Mouse (Mus musculus) CH12.LX (cell line): ENCODE measurements around the gene Tspan10. TPM values are rescaled to one million over a fixed set of nuclear protein-coding genes. Genes with fewer than 3 reads are reported as not detected.

ENCODE experiments used
- DNase-seq: peaks from one replicate; pipeline ENCODE4 v3.0.0-alpha.2; 2013; ENCODE audit errors: extremely low read depth
- H3K27ac ChIP-seq: 2 replicates; pipeline ENCODE4 v1.5.1; 2012; ENCODE audit warnings: low read depth, mild to moderate bottlenecking, control low read depth, moderate library complexity; ENCODE audit not compliant: insufficient read depth
- H3K27me3 ChIP-seq: replicated peaks from 2 replicates; pipeline ENCODE3; 2012; ENCODE audit warnings: inconsistent platforms
- H3K36me3 ChIP-seq, 2 experiments: replicated peaks in 1 of 2; 2 replicates each; pipeline versions ENCODE3 to v1.6.1; 2012; ENCODE audit warnings: inconsistent platforms in 1 of 2, low read length in 1 of 2, mild to moderate bottlenecking in 1 of 2, mixed read lengths in 1 of 2, moderate library complexity in 1 of 2; ENCODE audit not compliant: control insufficient read depth in 1 of 2, insufficient read depth in 1 of 2
- H3K4me1 ChIP-seq, 2 experiments: 2 replicates each; pipeline ENCODE4 v1.6.1; 2012; ENCODE audit warnings: inconsistent platforms in 1 of 2, moderate library complexity in 1 of 2; ENCODE audit not compliant: insufficient read depth in 2 of 2, control insufficient read depth in 1 of 2
- H3K4me2 ChIP-seq: 2 replicates; pipeline ENCODE4 v1.6.1; 2012; ENCODE audit warnings: low read depth, mild to moderate bottlenecking, control low read depth; ENCODE audit not compliant: poor library complexity, insufficient read depth, severe bottlenecking
- H3K4me3 ChIP-seq, 3 experiments: fragments of 150-350 bp in 1 of 3; sonication (generic) in 1 of 3; replicated peaks in 1 of 3; 2 replicates each; pipeline versions ENCODE3 to v1.5.1; 2011 to 2012; ENCODE audit warnings: low read depth in 2 of 3, low read length in 2 of 3, mild to moderate bottlenecking in 2 of 3, moderate library complexity in 2 of 3, control low read depth in 1 of 3, improper control_type of control experiment in 1 of 3, inconsistent platforms in 1 of 3, mixed read lengths in 1 of 3; ENCODE audit not compliant: poor library complexity in 1 of 3
- H3K79me2 ChIP-seq: replicated peaks from 2 replicates; pipeline ENCODE4 v1.6.1; 2012; ENCODE audit warnings: mild to moderate bottlenecking, moderate library complexity; ENCODE audit not compliant: control insufficient read depth, poor library complexity, insufficient read depth, severe bottlenecking; ENCODE audit errors: extremely low read depth
- H3K9ac ChIP-seq: 2 replicates; pipeline ENCODE4 v1.6.1; 2012; ENCODE audit warnings: low read depth, mild to moderate bottlenecking, control low read depth, moderate library complexity; ENCODE audit not compliant: insufficient read depth
- H3K9me3 ChIP-seq: replicated peaks from 2 replicates; pipeline ENCODE3; 2012; ENCODE audit warnings: low read length, inconsistent platforms, mixed read lengths
- HCFC1 ChIP-seq: IDR thresholded peaks from 2 replicates; pipeline ENCODE4 v1.6.1; 2012; ENCODE audit warnings: low read depth, mild to moderate bottlenecking, inconsistent platforms, low read length, improper control_type of control experiment
- dilution Hi-C: fragments of 300-500 bp; cut with MboI; formaldehyde crosslinking; loops from 2 replicates; pipeline ENCODE4 v1.14.3; 2020; ENCODE audit warnings: low sequenced_read_pairs; ENCODE audit not compliant: extremely low pct_unique_long_range_greater_than_20kb, extremely low pct_ligation_motif_present
- in situ Hi-C: fragments of 300-500 bp; cut with MboI; formaldehyde crosslinking; loops from 3 replicates; pipeline ENCODE4 v1.14.3; 2019; ENCODE audit warnings: low sequenced_read_pairs, low pct_ligation_motif_present, low pct_unique_long_range_greater_than_20kb, mixed read lengths
- polyA plus RNA-seq: library from polyadenylated mRNA; unstranded; fragments of >175 nt; gene quantifications from 2 replicates; pipeline ENCODE4 v1.2.1, GENCODE M21; 2012; ENCODE audit warnings: low read depth; ENCODE audit not compliant: insufficient read length
- total RNA-seq, 2 experiments: library from RNA; depleted of rRNA; stranded (reverse); fragments of 300-350 nt in 1 of 2; fragments of >200 nt in 1 of 2; gene quantifications; 2 replicates each; pipeline ENCODE4 v1.2.3; 2012 to 2014

Gene Tspan10
- total and polyA plus RNA-seq, 3 experiments = 0.08 to 0.31 (median 0.30) TPM

DNA sequence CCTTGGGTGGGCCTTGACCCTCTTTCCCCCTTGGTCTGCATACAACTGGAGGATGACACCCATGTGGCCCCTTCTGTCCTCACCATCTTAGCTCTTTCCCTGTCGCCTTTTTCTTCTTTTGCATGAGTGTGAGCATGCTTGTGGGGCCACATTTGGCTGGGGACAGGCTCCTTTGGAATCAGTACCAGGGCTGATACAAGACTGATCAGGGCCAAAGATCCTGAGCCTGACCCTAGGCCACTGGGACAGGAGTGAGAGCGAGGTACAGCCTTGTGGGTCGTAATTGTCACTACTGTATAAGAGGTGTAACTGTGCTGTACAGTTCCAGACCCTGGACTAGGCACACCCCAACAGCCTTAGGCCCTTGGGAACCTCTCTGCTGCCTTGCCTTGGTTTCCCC lies 51.5 kb downstream of the Tspan10 start:
- Histone ChIP-seq H3K9me3 (no peaks in the 10 kb centered on the region), H3K27ac (no peak overlapping the region), H3K79me2 (0 out of 2 replicates have a peak, but pooled peaks cover 2% of the 10 kb centered on the region), H3K36me3 (peaks cover 44 to 76% of the 10 kb centered on the region in 2 experiments), H3K4me3 (no peak overlapping the region), H3K9ac (no peak overlapping the region), H3K4me2 (no peak overlapping the region), H3K27me3 (no peaks in the 10 kb centered on the region), H3K4me1 (peaks cover 15 to 41% of the 10 kb centered on the region in 2 experiments)
- TF ChIP-seq HCFC1 = no peak
- DNase-seq = no peak
- in situ Hi-C loops = no loop called here
- dilution Hi-C loops = no loop called here

Other genes with a start within 250 kb of the Tspan10 start
Only the 20 nearest of the 26 such genes appear.
- 1,832 and 2,176 TPM in 2 replicates for gene Actg1, start 94.1 kb upstream of the Tspan10 start, total RNA-seq (2012; rRNA removed)
- gene Actg1, start 94.1 kb upstream of the Tspan10 start, total RNA-seq (2014; rRNA removed) = 2,424 and 2,484 TPM in 2 replicates
- 3,554 and 4,362 TPM in 2 replicates for gene Actg1, start 94.1 kb upstream of the Tspan10 start, polyA plus RNA-seq
- gene Fscn2, start 81.1 kb upstream of the Tspan10 start, total RNA-seq (2012; rRNA removed) = 0.25 TPM in 1 of 2 replicates, not detected in the other
- not detected in 2 replicates for gene Fscn2, start 81.1 kb upstream of the Tspan10 start, total RNA-seq (2014; rRNA removed)
- gene Fscn2, start 81.1 kb upstream of the Tspan10 start, polyA plus RNA-seq = not detected in 2 replicates
- 17.7 and 19.6 TPM in 2 replicates for gene Faap100, start 63.9 kb upstream of the Tspan10 start, total RNA-seq (2012; rRNA removed)
- gene Faap100, start 63.9 kb upstream of the Tspan10 start, total RNA-seq (2014; rRNA removed) = 6.6 and 7.7 TPM in 2 replicates
- gene Faap100, start 63.9 kb upstream of the Tspan10 start, polyA plus RNA-seq = 13.1 and 14.3 TPM in 2 replicates
- 50.4 and 67.4 TPM in 2 replicates for gene Nploc4, start 4.9 kb upstream of the Tspan10 start, total RNA-seq (2012; rRNA removed)
- gene Nploc4, start 4.9 kb upstream of the Tspan10 start, total RNA-seq (2014; rRNA removed) = 38.3 and 40.6 TPM in 2 replicates
- gene Nploc4, start 4.9 kb upstream of the Tspan10 start, polyA plus RNA-seq = 97.8 and 115 TPM in 2 replicates
- gene Pde6g, start 10.9 kb downstream of the Tspan10 start, total RNA-seq (2012; rRNA removed) = 0.34 TPM in 2 replicates
- gene Pde6g, start 10.9 kb downstream of the Tspan10 start, total RNA-seq (2014; rRNA removed) = 0.41 TPM in 1 of 2 replicates, not detected in the other
- 0.31 and 0.34 TPM in 2 replicates for gene Pde6g, start 10.9 kb downstream of the Tspan10 start, polyA plus RNA-seq
- gene Oxld1, start 15.4 kb downstream of the Tspan10 start, total RNA-seq (2012; rRNA removed) = 18.7 and 31.4 TPM in 2 replicates
- gene Oxld1, start 15.4 kb downstream of the Tspan10 start, total RNA-seq (2014; rRNA removed) = 17.6 and 20.3 TPM in 2 replicates
- 10.4 and 12.2 TPM in 2 replicates for gene Oxld1, start 15.4 kb downstream of the Tspan10 start, polyA plus RNA-seq
- gene Ccdc137, start 15.5 kb downstream of the Tspan10 start, total RNA-seq (2012; rRNA removed) = 30.1 and 43.9 TPM in 2 replicates
- 54.6 and 61.1 TPM in 2 replicates for gene Ccdc137, start 15.5 kb downstream of the Tspan10 start, total RNA-seq (2014; rRNA removed)
- gene Ccdc137, start 15.5 kb downstream of the Tspan10 start, polyA plus RNA-seq = 70.4 and 104 TPM in 2 replicates
- 24.8 and 26.1 TPM in 2 replicates for gene Arl16, start 25.0 kb downstream of the Tspan10 start, total RNA-seq (2012; rRNA removed)
- 34.6 and 42.6 TPM in 2 replicates for gene Arl16, start 25.0 kb downstream of the Tspan10 start, total RNA-seq (2014; rRNA removed)
- gene Arl16, start 25.0 kb downstream of the Tspan10 start, polyA plus RNA-seq = 19.8 and 22.8 TPM in 2 replicates
- 267 and 336 TPM in 2 replicates for gene Mrpl12, start 42.0 kb downstream of the Tspan10 start, total RNA-seq (2012; rRNA removed)
- 47.5 and 60.3 TPM in 2 replicates for gene Mrpl12, start 42.0 kb downstream of the Tspan10 start, total RNA-seq (2014; rRNA removed)
- gene Mrpl12, start 42.0 kb downstream of the Tspan10 start, polyA plus RNA-seq = 341 and 363 TPM in 2 replicates
- gene Slc25a10, start 49.2 kb downstream of the Tspan10 start, total RNA-seq (2012; rRNA removed) = 32.9 and 48.5 TPM in 2 replicates
- gene Slc25a10, start 49.2 kb downstream of the Tspan10 start, total RNA-seq (2014; rRNA removed) = 29.5 and 34.6 TPM in 2 replicates
- 43.4 and 45.9 TPM in 2 replicates for gene Slc25a10, start 49.2 kb downstream of the Tspan10 start, polyA plus RNA-seq
- 0.13 TPM in 1 of 2 replicates, not detected in the other for gene Gcgr, start 88.1 kb downstream of the Tspan10 start, total RNA-seq (2012; rRNA removed)
- gene Gcgr, start 88.1 kb downstream of the Tspan10 start, total RNA-seq (2014; rRNA removed) = 0.09 and 0.16 TPM in 2 replicates
- gene Gcgr, start 88.1 kb downstream of the Tspan10 start, polyA plus RNA-seq = 0.20 TPM in 1 of 2 replicates, not detected in the other
- gene Mcrip1, start 107.1 kb downstream of the Tspan10 start, total RNA-seq (2012; rRNA removed) = 25.8 and 39.6 TPM in 2 replicates
- 37.6 and 46.2 TPM in 2 replicates for gene Mcrip1, start 107.1 kb downstream of the Tspan10 start, total RNA-seq (2014; rRNA removed)
- gene Mcrip1, start 107.1 kb downstream of the Tspan10 start, polyA plus RNA-seq = 60.2 and 66.5 TPM in 2 replicates
- gene Ppp1r27, start 108.5 kb downstream of the Tspan10 start, total RNA-seq (2012; rRNA removed) = not detected in 2 replicates
- not detected in 2 replicates for gene Ppp1r27, start 108.5 kb downstream of the Tspan10 start, total RNA-seq (2014; rRNA removed)
- gene Ppp1r27, start 108.5 kb downstream of the Tspan10 start, polyA plus RNA-seq = not detected in 2 replicates
- 531 and 594 TPM in 2 replicates for gene P4hb, start 130.6 kb downstream of the Tspan10 start, total RNA-seq (2012; rRNA removed)
- gene P4hb, start 130.6 kb downstream of the Tspan10 start, total RNA-seq (2014; rRNA removed) = 453 and 486 TPM in 2 replicates
- 644 and 662 TPM in 2 replicates for gene P4hb, start 130.6 kb downstream of the Tspan10 start, polyA plus RNA-seq
- gene Arhgdia, start 139.0 kb downstream of the Tspan10 start, total RNA-seq (2012; rRNA removed) = 417 and 467 TPM in 2 replicates
- 126 and 172 TPM in 2 replicates for gene Arhgdia, start 139.0 kb downstream of the Tspan10 start, total RNA-seq (2014; rRNA removed)
- 957 and 958 TPM in 2 replicates for gene Arhgdia, start 139.0 kb downstream of the Tspan10 start, polyA plus RNA-seq
- gene Alyref, start 155.7 kb downstream of the Tspan10 start, total RNA-seq (2012; rRNA removed) = 582 and 793 TPM in 2 replicates
- gene Alyref, start 155.7 kb downstream of the Tspan10 start, total RNA-seq (2014; rRNA removed) = 358 and 361 TPM in 2 replicates
- gene Alyref, start 155.7 kb downstream of the Tspan10 start, polyA plus RNA-seq = 444 and 451 TPM in 2 replicates
- 108 and 114 TPM in 2 replicates for gene Anapc11, start 155.8 kb downstream of the Tspan10 start, total RNA-seq (2012; rRNA removed)
- 51.7 and 57.0 TPM in 2 replicates for gene Anapc11, start 155.8 kb downstream of the Tspan10 start, total RNA-seq (2014; rRNA removed)
- gene Anapc11, start 155.8 kb downstream of the Tspan10 start, polyA plus RNA-seq = 142 and 145 TPM in 2 replicates
- gene Npb, start 165.8 kb downstream of the Tspan10 start, total RNA-seq (2012; rRNA removed) = 0.55 TPM in 1 of 2 replicates, not detected in the other
- gene Npb, start 165.8 kb downstream of the Tspan10 start, total RNA-seq (2014; rRNA removed) = not detected in 2 replicates
- gene Npb, start 165.8 kb downstream of the Tspan10 start, polyA plus RNA-seq = 1.0 and 1.3 TPM in 2 replicates
- gene Pcyt2, start 175.3 kb downstream of the Tspan10 start, total RNA-seq (2012; rRNA removed) = 166 and 175 TPM in 2 replicates
- 149 and 154 TPM in 2 replicates for gene Pcyt2, start 175.3 kb downstream of the Tspan10 start, total RNA-seq (2014; rRNA removed)
- gene Pcyt2, start 175.3 kb downstream of the Tspan10 start, polyA plus RNA-seq = 155 and 158 TPM in 2 replicates
- gene Sirt7, start 182.6 kb downstream of the Tspan10 start, total RNA-seq (2012; rRNA removed) = 75.2 and 87.1 TPM in 2 replicates
- gene Sirt7, start 182.6 kb downstream of the Tspan10 start, total RNA-seq (2014; rRNA removed) = 71.7 and 74.4 TPM in 2 replicates
- 84.4 and 91.3 TPM in 2 replicates for gene Sirt7, start 182.6 kb downstream of the Tspan10 start, polyA plus RNA-seq